Mouse (Mus musculus) urinary bladder, postnatal 14 days (tissue): Measurements from ENCODE around the gene Obp2a.
"Not testable (repeated sequence)": the region's sequence is repeated elsewhere in the genome, so short reads cannot be mapped to it uniquely, and the experiment has no call there.

Source experiments
- DNase-seq: peaks from one replicate; pipeline ENCODE4 v3.0.0; 2021; ENCODE audit warnings: low spot score

Obp2a gene

GRCm38 (mm10) chr2:25709791-25710190 lies 9.9 kb downstream of the Obp2a start:
- not testable (repeated sequence) for DNase-seq

GRCm38 (mm10) chr2:25711641-25712040 lies 11.8 kb downstream of the Obp2a start:
- DNase-seq = not testable (repeated sequence)

GRCm38 (mm10) chr2:25717222-25717621 lies 17.4 kb downstream of the Obp2a start:
- no peak for DNase-seq

GRCm38 (mm10) chr2:25733199-25733930 lies 33.5 kb downstream of the Obp2a start:
- no peak for DNase-seq

GRCm38 (mm10) chr2:25736709-25737108 lies 36.9 kb downstream of the Obp2a start, which contains the start of gene Obp2b:
Gene Obp2b, plus strand, starts transcription at chr2:25737009.
- DNase-seq = not testable (repeated sequence)

- DNase-seq = no peak
Observed at GRCm38 (mm10) chr2:25741671-25742070, 41.8 kb downstream of the Obp2a start.
